Mouse (Mus musculus): ENCODE data around the gene Nme2. TPM values are rescaled to one million over a fixed set of nuclear protein-coding genes. Genes with fewer than 3 reads are reported as not detected.

Nme2 gene
- polyA plus RNA-seq, 1 experiment from 2014 or later: 151 TPM

GRCm38 (mm10) chr11:93985265-93985664 is 29.2 kb upstream of the Nme2 start:
- no peak for DNase-seq (ENCODE audit: low spot score)
- Histone ChIP-seq H3K36me3 (no peaks in the 10 kb centered on the region), H3K27ac (no peak overlapping the region), H3K4me3 (no peak overlapping the region), H3K27me3 (ENCODE audit: low read depth, poor library complexity, severe bottlenecking) (no peaks in the 10 kb centered on the region), H3K9me3 (replicated peaks) (no peaks in the 10 kb centered on the region), H3K4me1 (no peaks in the 10 kb centered on the region)
- 89% methylated on average over 5 of the region's 5 CpGs for WGBS

GRCm38 (mm10) chr11:93984619-93985018 is 28.6 kb upstream of the Nme2 start:
- no peaks in the 10 kb centered on the region for H3K4me1 ChIP-seq
- no peak for DNase-seq (ENCODE audit: low spot score)
- H3K36me3 ChIP-seq: no peaks in the 10 kb centered on the region
- H3K9me3 ChIP-seq (replicated peaks): no peaks in the 10 kb centered on the region
- no peak overlapping the region for H3K4me3 ChIP-seq
- H3K27me3 ChIP-seq (ENCODE audit: low read depth, poor library complexity, severe bottlenecking): no peaks in the 10 kb centered on the region
- H3K27ac ChIP-seq: no peak overlapping the region
- WGBS: 91% methylated on average over 3 of the region's 3 CpGs

- Histone ChIP-seq H3K4me1 (peaks cover 9% of the 10 kb centered on the region), H3K36me3 (no peaks in the 10 kb centered on the region), H3K27ac (no peak overlapping the region), H3K4me3 (no peak overlapping the region), H3K9me3 (replicated peaks) (no peaks in the 10 kb centered on the region), H3K27me3 (ENCODE audit: low read depth, poor library complexity, severe bottlenecking) (no peaks in the 10 kb centered on the region)
- 42% methylated on average over 6 of the region's 6 CpGs for WGBS
- DNase-seq (ENCODE audit: low spot score): no peak
These were observed 23.5 kb upstream of the Nme2 start for GRCm38 (mm10) chr11:93979502-93980049.

GRCm38 (mm10) chr11:93972951-93973350 is 16.9 kb upstream of the Nme2 start:
- Histone ChIP-seq H3K4me3 (no peak overlapping the region), H3K9me3 (replicated peaks) (no peaks in the 10 kb centered on the region), H3K4me1 (peaks cover 9% of the 10 kb centered on the region), H3K27me3 (ENCODE audit: low read depth, poor library complexity, severe bottlenecking) (no peaks in the 10 kb centered on the region), H3K36me3 (no peaks in the 10 kb centered on the region), H3K27ac (no peak overlapping the region)
- DNase-seq (ENCODE audit: low spot score): no peak
- WGBS: 93% methylated on average over 5 of the region's 5 CpGs

GRCm38 (mm10) chr11:93969799-93970198 is 13.7 kb upstream of the Nme2 start:
- Histone ChIP-seq H3K27ac (no peak overlapping the region), H3K27me3 (ENCODE audit: low read depth, poor library complexity, severe bottlenecking) (no peaks in the 10 kb centered on the region), H3K4me3 (no peak overlapping the region), H3K9me3 (replicated peaks) (no peaks in the 10 kb centered on the region), H3K4me1 (peaks cover 11% of the 10 kb centered on the region), H3K36me3 (peaks cover 14% of the 10 kb centered on the region)
- DNase-seq (ENCODE audit: low spot score): no peak
- 100% methylated on average over 1 of the region's 1 CpGs for WGBS

GRCm38 (mm10) chr11:93969171-93969570 is 13.1 kb upstream of the Nme2 start:
- DNase-seq (ENCODE audit: low spot score): no peak
- WGBS: 93% methylated on average over 6 of the region's 6 CpGs
- H3K27me3 ChIP-seq (ENCODE audit: low read depth, poor library complexity, severe bottlenecking): no peaks in the 10 kb centered on the region
- no peaks in the 10 kb centered on the region for H3K9me3 ChIP-seq (replicated peaks)
- peak overlapping the region; percentile 70; the same call in 1 of the 2 replicates for H3K4me3 ChIP-seq
- no peak overlapping the region for H3K27ac ChIP-seq
- peaks cover 10% of the 10 kb centered on the region for H3K4me1 ChIP-seq
- H3K36me3 ChIP-seq: peaks cover 20% of the 10 kb centered on the region

GRCm38 (mm10) chr11:93968848-93969128 is 12.7 kb upstream of the Nme2 start:
- Histone ChIP-seq H3K9me3 (replicated peaks) (no peaks in the 10 kb centered on the region), H3K27me3 (ENCODE audit: low read depth, poor library complexity, severe bottlenecking) (no peaks in the 10 kb centered on the region), H3K4me1 (peaks cover 10% of the 10 kb centered on the region), H3K27ac (peak overlapping the region; percentile 90), H3K36me3 (peaks cover 24% of the 10 kb centered on the region), H3K4me3 (peak overlapping the region; percentile 70)
- DNase-seq (ENCODE audit: low spot score): no peak
- WGBS: 60% methylated on average over 6 of the region's 6 CpGs

- peaks cover 10% of the 10 kb centered on the region for H3K4me1 ChIP-seq
- peaks cover 30% of the 10 kb centered on the region for H3K36me3 ChIP-seq
- peak; percentile 99 for DNase-seq (ENCODE audit: low spot score)
- H3K27ac ChIP-seq: peak within 1 kb of the TSS; percentile 90
- WGBS: under 1% methylated on average over 40 of the region's 40 CpGs
- no peaks in the 10 kb centered on the region for H3K27me3 ChIP-seq (ENCODE audit: low read depth, poor library complexity, severe bottlenecking)
- peak within 1 kb of the TSS; percentile 70 for H3K4me3 ChIP-seq
- no peaks in the 10 kb centered on the region for H3K9me3 ChIP-seq (replicated peaks)
These were observed 12.2 kb upstream of the Nme2 start, which contains the start of the genes Gm20390 and Nme1 for GRCm38 (mm10) chr11:93968005-93968847. TSS of gene Gm20390 (minus strand) at chr11:93968293. TSS of gene Nme1 (minus strand) at chr11:93968521.

GRCm38 (mm10) chr11:93967381-93967780 is 11.3 kb upstream of the Nme2 start:
- peak; percentile 59 for DNase-seq (ENCODE audit: low spot score)
- H3K4me3 ChIP-seq: peak overlapping the region; percentile 70
- WGBS: 7% methylated on average over 11 of the region's 11 CpGs
- H3K27me3 ChIP-seq (ENCODE audit: low read depth, poor library complexity, severe bottlenecking): no peaks in the 10 kb centered on the region
- peak overlapping the region; percentile 90 for H3K27ac ChIP-seq
- peaks cover 38% of the 10 kb centered on the region for H3K36me3 ChIP-seq
- no peaks in the 10 kb centered on the region for H3K9me3 ChIP-seq (replicated peaks)
- peaks cover 10% of the 10 kb centered on the region for H3K4me1 ChIP-seq

GRCm38 (mm10) chr11:93965391-93965790 is 9.3 kb upstream of the Nme2 start:
- H3K36me3 ChIP-seq: peaks cover 58% of the 10 kb centered on the region
- DNase-seq (ENCODE audit: low spot score): no peak
- H3K4me3 ChIP-seq: no peak overlapping the region
- peaks cover 10% of the 10 kb centered on the region for H3K4me1 ChIP-seq
- no peaks in the 10 kb centered on the region for H3K27me3 ChIP-seq (ENCODE audit: low read depth, poor library complexity, severe bottlenecking)
- no peak overlapping the region for H3K27ac ChIP-seq
- WGBS: 95% methylated on average over 6 of the region's 6 CpGs
- no peaks in the 10 kb centered on the region for H3K9me3 ChIP-seq (replicated peaks)

- H3K9me3 ChIP-seq (replicated peaks): no peaks in the 10 kb centered on the region
- no peaks in the 10 kb centered on the region for H3K27me3 ChIP-seq (ENCODE audit: low read depth, poor library complexity, severe bottlenecking)
- DNase-seq (ENCODE audit: low spot score): no peak
- H3K4me3 ChIP-seq: no peak overlapping the region
- peaks cover 82% of the 10 kb centered on the region for H3K36me3 ChIP-seq
- H3K4me1 ChIP-seq: peaks cover 10% of the 10 kb centered on the region
- no peak overlapping the region for H3K27ac ChIP-seq
- 94% methylated on average over 4 of the region's 4 CpGs for WGBS
These were observed 7.0 kb upstream of the Nme2 start for GRCm38 (mm10) chr11:93963013-93963412.

GRCm38 (mm10) chr11:93961482-93961881 is 5.4 kb upstream of the Nme2 start:
- WGBS: 90% methylated on average over 6 of the region's 6 CpGs
- no peak for DNase-seq (ENCODE audit: low spot score)
- Histone ChIP-seq H3K27ac (no peak overlapping the region), H3K27me3 (ENCODE audit: low read depth, poor library complexity, severe bottlenecking) (no peaks in the 10 kb centered on the region), H3K4me3 (no peak overlapping the region), H3K4me1 (peaks cover 8% of the 10 kb centered on the region), H3K36me3 (peaks cover 94% of the 10 kb centered on the region), H3K9me3 (replicated peaks) (no peaks in the 10 kb centered on the region)

GRCm38 (mm10) chr11:93957746-93958145 is 1.7 kb upstream of the Nme2 start:
- no peak for DNase-seq (ENCODE audit: low spot score)
- H3K27me3 ChIP-seq (ENCODE audit: low read depth, poor library complexity, severe bottlenecking): no peaks in the 10 kb centered on the region
- H3K27ac ChIP-seq: no peak overlapping the region
- WGBS: 76% methylated on average over 4 of the region's 4 CpGs
- no peak overlapping the region for H3K4me3 ChIP-seq
- H3K4me1 ChIP-seq: peaks cover 41% of the 10 kb centered on the region
- H3K9me3 ChIP-seq (replicated peaks): no peaks in the 10 kb centered on the region
- peaks cover 74% of the 10 kb centered on the region for H3K36me3 ChIP-seq
